Mouse (Mus musculus) liver, adult 2 months (tissue): ENCODE results near the gene Slc6a5. TPM values are rescaled to one million over a fixed set of nuclear protein-coding genes. Genes with fewer than 3 reads are reported as not detected.
"Not testable (repeated sequence)": the region's sequence is repeated elsewhere in the genome, so short reads cannot be mapped to it uniquely, and the experiment has no call there.

Source experiments
- DNase-seq: peaks from one replicate; pipeline ENCODE4 v3.0.0-alpha.2; 2011; ENCODE audit warnings: low read depth, low spot score; ENCODE audit errors: extremely low read depth
- H3K27ac ChIP-seq: fragments of 200-500 bp; replicated peaks from 2 replicates; pipeline ENCODE4 v1.5.1; 2012; ENCODE audit warnings: low read depth, mild to moderate bottlenecking, control low read depth, inconsistent platforms, low read length; ENCODE audit not compliant: insufficient read depth
- H3K27me3 ChIP-seq: fragments of 200-500 bp; 2 replicates; pipeline ENCODE4 v1.6.1; 2012; ENCODE audit warnings: mild to moderate bottlenecking, moderate library complexity, low read length, inconsistent platforms; ENCODE audit not compliant: control insufficient read depth, insufficient read depth
- H3K36me3 ChIP-seq: fragments of 200-500 bp; 2 replicates; pipeline ENCODE4 v1.6.1; 2012; ENCODE audit warnings: low read length, inconsistent platforms; ENCODE audit not compliant: control insufficient read depth, insufficient read depth
- H3K4me1 ChIP-seq: fragments of 200-500 bp; 2 replicates; pipeline ENCODE4 v1.6.1; 2011; ENCODE audit warnings: low read length; ENCODE audit not compliant: control insufficient read depth, insufficient read depth
- H3K4me3 ChIP-seq: fragments of 200-500 bp; 2 replicates; pipeline ENCODE4 v1.5.1; 2011; ENCODE audit warnings: low read depth, mild to moderate bottlenecking, control low read depth, low read length, moderate library complexity; ENCODE audit not compliant: insufficient read depth
- H3K79me2 ChIP-seq: fragments of 200-500 bp; 2 replicates; pipeline ENCODE4 v1.6.1; 2012; ENCODE audit warnings: inconsistent platforms, mild to moderate bottlenecking, low read length, moderate library complexity; ENCODE audit not compliant: control insufficient read depth, insufficient read depth
- H3K9ac ChIP-seq: fragments of 200-500 bp; 2 replicates; pipeline ENCODE4 v1.6.1; 2012; ENCODE audit warnings: low read depth, mild to moderate bottlenecking, control low read depth, inconsistent platforms, low read length
- CTCF ChIP-seq: fragments of 200-500 bp; IDR thresholded peaks from 2 replicates; pipeline ENCODE4 v1.5.1; 2011; ENCODE audit warnings: low read depth, low read length, control low read depth
- POLR2A ChIP-seq: fragments of 200-500 bp; IDR thresholded peaks from 2 replicates; pipeline ENCODE4 v1.6.1; 2011; ENCODE audit warnings: low read length, control low read depth; ENCODE audit not compliant: insufficient read depth; ENCODE audit errors: extremely low read depth
- WGBS: fragments of 180-500 bp; shearing (Covaris S2); methylation state at CpG from one replicate; pipeline ENCODE4 v1.1.7; 2018; 5-methylcytosine and 5-hydroxymethylcytosine counted together
- polyA plus RNA-seq: library from polyadenylated mRNA; depleted of rRNA; stranded (reverse); fragments of >200 nt; gene quantifications from 2 replicates; pipeline ENCODE4 v1.2.3, GENCODE M21; 2012
- total RNA-seq: library from RNA; depleted of rRNA; stranded (reverse); fragments of >200 nt; gene quantifications from 2 replicates; pipeline ENCODE4 v1.2.3, GENCODE M21; 2014

Gene Slc6a5
- total and polyA plus RNA-seq, 2 experiments = not detected

DNA sequence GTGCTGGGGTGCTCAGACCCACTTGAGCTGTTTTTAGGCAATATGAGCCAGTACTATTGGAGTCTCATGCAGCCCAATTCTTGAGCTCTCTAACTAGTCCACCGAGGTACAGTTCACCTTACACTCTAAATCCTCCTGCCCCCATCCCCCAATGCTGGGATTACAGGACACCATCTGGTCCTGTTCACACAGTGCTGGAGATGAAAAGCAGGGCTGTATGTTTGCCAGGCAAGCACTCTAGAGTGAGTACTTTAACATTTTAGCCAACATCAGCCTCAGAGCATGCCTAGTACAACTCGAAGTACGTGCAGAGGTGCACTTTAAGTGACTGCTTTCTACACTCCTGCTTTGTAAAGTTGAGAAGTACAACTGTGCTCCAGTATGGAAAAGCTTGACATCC, 18.6 kb downstream of the Slc6a5 start:
- 53% methylated on average over 3 of the region's 3 CpGs for WGBS
- H3K36me3 ChIP-seq = no peaks in the 10 kb centered on the region
- no peaks in the 10 kb centered on the region for H3K79me2 ChIP-seq
- no peak overlapping the region for H3K27ac ChIP-seq
- no peaks in the 10 kb centered on the region for H3K4me1 ChIP-seq
- no peak for TF ChIP-seq CTCF
- no peak for TF ChIP-seq POLR2A
- DNase-seq = no peak
- H3K4me3 ChIP-seq = no peak overlapping the region
- no peaks in the 10 kb centered on the region; the same call in 1 of the 2 replicates for H3K27me3 ChIP-seq
- no peak overlapping the region for H3K9ac ChIP-seq

DNA sequence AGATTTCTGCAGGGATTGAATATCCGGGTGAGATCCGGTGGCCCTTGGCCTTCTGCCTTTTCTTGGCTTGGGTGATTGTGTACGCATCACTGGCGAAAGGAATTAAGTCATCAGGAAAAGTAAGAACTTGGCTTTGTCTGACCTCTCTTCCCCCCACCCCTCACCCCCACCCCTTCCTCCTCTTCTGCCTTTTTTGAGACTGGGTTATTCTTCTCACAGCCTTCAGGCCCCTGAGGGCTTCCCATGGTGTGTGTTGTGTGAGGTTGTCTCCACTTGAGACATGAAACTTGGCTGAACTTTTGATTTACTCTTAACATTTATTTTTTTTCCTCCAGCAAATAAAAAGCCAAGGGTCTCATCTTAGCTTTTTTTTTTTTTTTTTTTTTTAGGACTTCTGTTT, 20.1 kb downstream of the Slc6a5 start:
- no peak for DNase-seq
- TF ChIP-seq CTCF (no peak), POLR2A (no peak)
- WGBS = 77% methylated on average over 4 of the region's 4 CpGs
- no peaks in the 10 kb centered on the region for H3K36me3 ChIP-seq
- no peaks in the 10 kb centered on the region for H3K79me2 ChIP-seq
- H3K9ac ChIP-seq = no peak overlapping the region
- no peak overlapping the region for H3K4me3 ChIP-seq
- no peaks in the 10 kb centered on the region; the same call in 1 of the 2 replicates for H3K27me3 ChIP-seq
- no peak overlapping the region for H3K27ac ChIP-seq
- H3K4me1 ChIP-seq = no peaks in the 10 kb centered on the region

DNA sequence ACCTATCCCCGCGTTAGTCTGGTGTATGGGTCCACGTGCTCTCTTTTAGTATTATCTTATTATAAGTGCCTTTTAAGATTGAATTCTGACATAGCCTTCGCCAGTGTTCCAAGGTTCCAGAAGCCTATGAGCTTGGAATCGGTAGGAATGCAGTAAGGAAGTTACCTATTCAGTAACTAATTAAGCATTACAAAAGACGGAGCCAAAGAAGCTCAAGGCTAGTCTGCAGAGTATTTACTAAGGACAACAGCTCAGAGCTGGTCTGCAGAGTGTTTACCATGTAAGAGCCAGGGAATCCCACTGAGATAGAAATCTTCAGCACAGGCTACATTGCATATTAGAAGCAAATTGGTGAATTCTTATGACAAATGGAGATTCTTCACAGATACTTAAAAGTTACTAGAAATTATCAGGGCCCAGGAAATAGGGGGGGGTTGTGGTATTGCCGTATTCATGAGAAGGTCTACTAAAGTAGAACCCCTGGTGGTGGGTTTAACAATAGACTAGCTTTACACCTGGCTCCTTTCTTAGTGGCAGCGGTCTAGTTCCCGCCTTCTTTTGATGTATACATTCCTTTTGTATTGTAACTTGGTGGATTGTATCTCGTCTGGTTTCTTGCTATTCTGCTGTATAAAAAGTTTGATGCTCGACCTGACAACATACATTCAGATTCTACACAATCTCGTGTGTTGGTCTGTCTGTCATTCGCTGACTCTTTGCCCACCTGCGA, 23.6 kb downstream of the Slc6a5 start:
- not testable (repeated sequence) for DNase-seq, H3K27ac ChIP-seq, H3K36me3 ChIP-seq, H3K27me3 ChIP-seq, H3K4me1 ChIP-seq, H3K4me3 ChIP-seq, H3K79me2 ChIP-seq, H3K9ac ChIP-seq
- WGBS = 76% methylated on average over 14 of the region's 14 CpGs

DNA sequence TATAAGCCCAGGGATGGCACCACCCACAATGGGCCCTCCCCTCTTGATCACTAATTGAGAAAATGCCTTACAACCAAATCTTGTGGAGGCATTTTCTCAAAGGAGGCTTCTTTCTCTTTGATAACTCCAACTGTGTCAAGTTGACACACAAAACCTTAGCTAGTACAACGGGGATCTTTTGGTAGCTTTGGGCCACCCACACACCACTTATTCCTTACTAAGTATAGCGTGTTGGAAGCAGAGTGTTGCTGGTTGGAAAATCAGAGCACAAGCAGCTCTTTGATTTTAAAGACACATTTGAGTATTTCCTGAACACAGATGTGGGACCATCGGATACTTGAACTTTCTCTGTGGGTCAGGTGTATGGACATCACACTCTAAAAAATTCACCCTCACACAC, 26.9 kb downstream of the Slc6a5 start:
- no peak for DNase-seq
- H3K36me3 ChIP-seq = no peaks in the 10 kb centered on the region
- WGBS = 84% methylated on average over 3 of the region's 3 CpGs
- no peak overlapping the region for H3K27ac ChIP-seq
- H3K4me1 ChIP-seq = no peaks in the 10 kb centered on the region
- no peak overlapping the region for H3K4me3 ChIP-seq
- no peaks in the 10 kb centered on the region; the same call in 1 of the 2 replicates for H3K27me3 ChIP-seq
- H3K9ac ChIP-seq = no peak overlapping the region
- no peaks in the 10 kb centered on the region for H3K79me2 ChIP-seq
- no peak for TF ChIP-seq CTCF

DNA sequence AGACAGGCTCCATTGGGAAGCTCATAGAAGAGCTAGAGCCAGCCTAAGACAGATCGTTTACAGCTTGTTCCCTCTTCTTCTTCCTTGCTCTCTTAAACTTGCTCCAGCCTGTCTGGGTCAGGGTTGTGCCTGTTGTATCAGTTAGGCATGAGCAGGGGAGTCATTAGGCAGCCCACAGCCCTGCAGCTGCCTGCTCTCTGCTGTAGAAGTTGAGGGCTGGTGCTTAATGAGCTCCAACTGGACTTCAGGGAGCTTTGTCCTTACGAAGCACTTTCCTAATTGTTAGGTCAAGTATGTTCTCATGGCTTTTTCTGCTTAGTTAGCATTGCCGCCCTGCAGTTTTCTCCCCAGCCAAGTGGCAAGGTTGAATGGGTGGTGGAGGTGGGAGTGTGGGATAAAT, 32.1 kb downstream of the Slc6a5 start:
- H3K4me1 ChIP-seq = no peaks in the 10 kb centered on the region
- 67% methylated on average over 3 of the region's 3 CpGs for WGBS

DNA sequence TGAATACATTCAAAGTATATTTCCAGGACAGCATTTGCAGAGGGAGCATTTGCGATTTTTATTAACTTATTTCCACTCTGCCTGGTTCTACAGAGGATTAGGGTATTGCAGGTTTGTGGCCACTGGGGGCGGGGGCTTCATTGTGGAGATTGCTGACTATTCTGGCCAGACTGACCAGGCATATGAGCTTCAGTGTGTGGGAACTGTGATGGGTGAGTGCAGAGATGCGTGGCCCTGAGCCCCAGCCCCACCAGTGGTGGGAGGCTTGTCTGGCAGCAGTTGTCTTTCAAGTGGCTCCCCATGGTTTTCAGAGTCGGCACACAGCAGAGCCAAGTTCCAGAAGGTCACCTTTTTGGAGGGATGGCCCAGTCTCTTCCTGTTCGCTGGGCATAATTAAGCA, 32.5 kb downstream of the Slc6a5 start:
- no peaks in the 10 kb centered on the region for H3K79me2 ChIP-seq
- WGBS = 63% methylated on average over 5 of the region's 5 CpGs
- DNase-seq = no peak
- peaks cover 2% of the 10 kb centered on the region; the same call in 1 of the 2 replicates for H3K27me3 ChIP-seq
- H3K4me3 ChIP-seq = no peak overlapping the region
- H3K4me1 ChIP-seq = no peaks in the 10 kb centered on the region
- TF ChIP-seq CTCF (no peak), POLR2A (no peak)
- no peak overlapping the region for H3K9ac ChIP-seq
- H3K27ac ChIP-seq = no peak overlapping the region
- no peaks in the 10 kb centered on the region for H3K36me3 ChIP-seq

More for the DNA sequence above, 32.1 kb downstream of the Slc6a5 start:
- Histone ChIP-seq H3K79me2 (no peaks in the 10 kb centered on the region), H3K27me3 (peaks cover 2% of the 10 kb centered on the region; the same call in 1 of the 2 replicates), H3K4me3 (no peak overlapping the region), H3K9ac (no peak overlapping the region), H3K27ac (no peak overlapping the region), H3K36me3 (no peaks in the 10 kb centered on the region)
- no peak for DNase-seq
- TF ChIP-seq POLR2A (no peak), CTCF (no peak)
